Mouse (Mus musculus): ENCODE data around the gene Phka1.

DNA sequence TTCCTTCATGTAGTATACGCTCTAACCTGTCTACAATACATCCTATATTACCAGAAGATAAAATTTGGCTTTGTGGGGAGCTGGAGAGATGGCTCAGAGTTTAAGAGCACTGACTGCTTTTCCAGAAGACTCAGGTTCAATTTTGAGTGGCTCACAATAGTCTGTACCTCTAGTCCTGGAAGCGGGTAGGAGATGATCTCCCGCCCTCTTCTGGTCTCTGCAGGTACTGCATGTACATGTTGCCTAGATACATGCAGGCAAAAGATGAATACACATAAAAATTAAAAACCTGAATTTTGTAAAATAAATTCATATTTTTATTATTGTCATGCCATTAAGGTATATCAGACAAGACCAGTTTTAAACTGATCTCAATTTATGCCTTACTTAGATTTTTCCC lies 167.3 kb downstream of the Phka1 start:
- TF ChIP-seq UBTF (IDR thresholded peaks at IDR 0.05; ENCODE audit: borderline replicate concordance, insufficient read depth, low read depth, low read length) (no peak), CTCF (IDR thresholded peaks at IDR 0.05 in 2 of 3, conservative IDR thresholded peaks at IDR 0.05 in 1 of 3; ENCODE audit: control insufficient read depth in 1 of 3, insufficient read depth in 1 of 3, low read depth in 2 of 3, low read length in 3 of 3, poor library complexity in 1 of 3, severe bottlenecking in 1 of 3) (peak; percentile 57 to 69 (median 60)), GABPA (IDR thresholded peaks at IDR 0.05; ENCODE audit: low read depth, low read length) (no peak), MAX (IDR thresholded peaks at IDR 0.05; ENCODE audit: low read length) (no peak), POLR2A (IDR thresholded peaks at IDR 0.05; ENCODE audit: control insufficient read depth in 1 of 2, insufficient read depth in 1 of 2, low read depth in 1 of 2, low read length in 2 of 2, poor library complexity in 1 of 2) (no peak), EP300 (IDR thresholded peaks at IDR 0.05; ENCODE audit: low read depth in 1 of 2, low read length in 2 of 2) (no peak), GATA1 (IDR thresholded peaks at IDR 0.05; ENCODE audit: low read depth, low read length) (no peak), USF1 (IDR thresholded peaks at IDR 0.05; ENCODE audit: low read depth, low read length) (no peak)
